Mouse (Mus musculus): ENCODE results near the gene Nipa2. TPM values are rescaled to one million over a fixed set of nuclear protein-coding genes. Genes with fewer than 3 reads are reported as not detected.

Gene Nipa2
- polyA plus RNA-seq, 1 experiment: 23.8 TPM

- no peak for TF ChIP-seq POLR2A (IDR thresholded peaks at IDR 0.05; ENCODE audit: borderline replicate concordance, control insufficient read depth, low read depth, low read length)
- Histone ChIP-seq H3K4me3 (replicated peaks; ENCODE audit: control insufficient read depth, low read depth, low read length) (no peak overlapping the region), H3K4me1 (ENCODE audit: control insufficient read depth, insufficient read depth, low read length) (peaks cover 1% of the 10 kb centered on the region; the same call in 1 of the 2 replicates), H3K27ac (ENCODE audit: control insufficient read depth, insufficient read depth, low read depth, low read length, poor library complexity) (no peak overlapping the region)
- WGBS: 85% methylated on average over 11 of the region's 11 CpGs
These were observed 70.5 kb downstream of the Nipa2 start for GRCm38 (mm10) chr7:55891797-55892196.

- Histone ChIP-seq H3K4me3 (replicated peaks; ENCODE audit: control insufficient read depth, low read depth, low read length) (no peak overlapping the region), H3K27ac (ENCODE audit: control insufficient read depth, insufficient read depth, low read depth, low read length, poor library complexity) (no peak overlapping the region), H3K4me1 (ENCODE audit: control insufficient read depth, insufficient read depth, low read length) (peaks cover 1% of the 10 kb centered on the region; the same call in 1 of the 2 replicates)
- TF ChIP-seq POLR2A (IDR thresholded peaks at IDR 0.05; ENCODE audit: borderline replicate concordance, control insufficient read depth, low read depth, low read length) (no peak), CTCF (IDR thresholded peaks at IDR 0.05; ENCODE audit: control insufficient read depth, insufficient read depth, low read length) (no peak)
These were observed 71.5 kb downstream of the Nipa2 start for GRCm38 (mm10) chr7:55890731-55891130.

GRCm38 (mm10) chr7:55889996-55890395 lies 72.3 kb downstream of the Nipa2 start:
- 72% methylated on average over 4 of the region's 4 CpGs for WGBS
- Histone ChIP-seq H3K27ac (ENCODE audit: control insufficient read depth, insufficient read depth, low read depth, low read length, poor library complexity) (no peak overlapping the region), H3K4me3 (replicated peaks; ENCODE audit: control insufficient read depth, low read depth, low read length) (no peak overlapping the region), H3K4me1 (ENCODE audit: control insufficient read depth, insufficient read depth, low read length) (peaks cover 1% of the 10 kb centered on the region; the same call in 1 of the 2 replicates)
- TF ChIP-seq POLR2A (IDR thresholded peaks at IDR 0.05; ENCODE audit: borderline replicate concordance, control insufficient read depth, low read depth, low read length) (no peak), CTCF (IDR thresholded peaks at IDR 0.05; ENCODE audit: control insufficient read depth, insufficient read depth, low read length) (no peak)

GRCm38 (mm10) chr7:55888603-55889002 lies 73.7 kb downstream of the Nipa2 start:
- H3K4me1 ChIP-seq (ENCODE audit: control insufficient read depth, insufficient read depth, low read length): peaks cover 1% of the 10 kb centered on the region; the same call in 1 of the 2 replicates
- no peak overlapping the region for H3K27ac ChIP-seq (ENCODE audit: control insufficient read depth, insufficient read depth, low read depth, low read length, poor library complexity)
- 69% methylated on average over 4 of the region's 4 CpGs for WGBS
- TF ChIP-seq POLR2A (IDR thresholded peaks at IDR 0.05; ENCODE audit: borderline replicate concordance, control insufficient read depth, low read depth, low read length) (no peak), CTCF (IDR thresholded peaks at IDR 0.05; ENCODE audit: control insufficient read depth, insufficient read depth, low read length) (no peak)
- H3K4me3 ChIP-seq (replicated peaks; ENCODE audit: control insufficient read depth, low read depth, low read length): no peak overlapping the region

Other genes with a start within 250 kb of the Nipa2 start
- gene Siglech, start 194.3 kb downstream of the Nipa2 start, polyA plus RNA-seq (2011; ENCODE audit: insufficient read depth, insufficient read length, low replicate concordance, missing spikeins): 8.0 and 22.7 TPM in 2 replicates
- gene Tubgcp5, start 168.3 kb downstream of the Nipa2 start, polyA plus RNA-seq (2011; ENCODE audit: insufficient read depth, insufficient read length, low replicate concordance, missing spikeins): 6.9 and 12.5 TPM in 2 replicates
- gene Cyfip1, start 120.7 kb downstream of the Nipa2 start, polyA plus RNA-seq (2011; ENCODE audit: insufficient read depth, insufficient read length, low replicate concordance, missing spikeins): 3.9 and 14.1 TPM in 2 replicates
- gene Nipa1, start 57.5 kb upstream of the Nipa2 start, polyA plus RNA-seq (2011; ENCODE audit: insufficient read depth, insufficient read length, low replicate concordance, missing spikeins): 6.1 and 9.6 TPM in 2 replicates
- 18.3 and 41.1 TPM in 2 replicates for gene Herc2, start 87.7 kb upstream of the Nipa2 start, polyA plus RNA-seq (2011; ENCODE audit: insufficient read depth, insufficient read length, low replicate concordance, missing spikeins)